Mouse (Mus musculus) left cerebral cortex, adult 8-10 months (tissue): ENCODE data around the gene Fktn. TPM values are rescaled to one million over a fixed set of nuclear protein-coding genes. Genes with fewer than 3 reads are reported as not detected.

Source experiments
- DNase-seq, 2 experiments: peaks; one replicate each; pipeline ENCODE4 v3.0.0; 2022; ENCODE audit warnings: low spot score in 2 of 2
- total RNA-seq, 4 experiments: library from RNA; stranded (reverse); gene quantifications; 2 replicates each; pipeline ENCODE4 v1.2.4; 2022

Fktn gene
- total RNA-seq, 4 experiments from 2014 or later: 25.4 to 27.5 (median 26.7) TPM

GRCm38 (mm10) chr4:53825821-53826605, 112.2 kb downstream of the Fktn start, which contains the start of gene Tmem38b:
TSS of gene Tmem38b (plus strand) at chr4:53826045.
- DNase-seq: peak; percentile 42 to 55

GRCm38 (mm10) chr4:53826641-53827248, 112.9 kb downstream of the Fktn start:
- no peak for DNase-seq

Other genes starting within 250 kb of the Fktn start
- gene Fsd1l, start 82.5 kb upstream of the Fktn start, total RNA-seq: 10 to 100 TPM; 30.4 to 36.6 (median 33.3) TPM
- gene Tal2, start 65.7 kb downstream of the Fktn start, total RNA-seq: under 1 TPM; 0.13 to 0.32 (median 0.27) TPM
- 10 to 100 TPM; 13.1 to 14.7 (median 14.4) TPM for gene Tmem38b, start 112.0 kb downstream of the Fktn start, total RNA-seq